Mouse (Mus musculus): Measurements from ENCODE around the gene Erv3. TPM values are rescaled to one million over a fixed set of nuclear protein-coding genes. Genes with fewer than 3 reads are reported as not detected.

The Erv3 gene
- polyA plus RNA-seq, 1 experiment from 2014 or later = not detected

GRCm38 (mm10) chr2:131807660-131808059, 51.9 kb downstream of the Erv3 start:
- ATAC-seq (ENCODE audit: low read depth) = no peak

DNA sequence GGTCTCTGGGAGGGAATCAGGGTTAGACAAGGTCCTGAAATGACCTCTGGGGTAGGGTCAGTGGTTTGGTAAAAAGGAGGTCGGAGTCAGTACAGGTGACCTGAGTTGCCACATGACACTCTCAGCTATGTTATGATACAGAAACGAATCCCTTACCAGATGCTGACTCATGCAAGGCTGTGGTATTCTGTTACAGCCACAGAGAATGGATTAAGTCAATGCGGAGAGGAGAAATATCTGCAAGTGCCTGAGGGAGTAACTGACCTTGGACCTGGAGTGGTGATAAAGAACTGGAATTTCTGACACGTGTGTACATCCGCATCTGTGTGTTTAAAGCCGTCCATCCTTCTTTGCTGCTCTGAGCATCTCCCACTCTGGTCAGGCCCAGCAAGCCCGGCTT, 52.7 kb downstream of the Erv3 start:
- no peaks in the 10 kb centered on the region for H3K4me1 ChIP-seq (ENCODE audit: control insufficient read depth, insufficient read depth, low read length)
- no peak overlapping the region for H3K4me2 ChIP-seq (ENCODE audit: low read depth, low read length)
- H3K4me3 ChIP-seq (ENCODE audit: low read depth, low read length) = no peak overlapping the region
- H3K9ac ChIP-seq (replicated peaks; ENCODE audit: low read depth, low read length) = no peak overlapping the region
- no peaks in the 10 kb centered on the region for H3K9me3 ChIP-seq (ENCODE audit: control insufficient read depth, low read length)
- no peak overlapping the region for H3K27ac ChIP-seq (ENCODE audit: low read depth, low read length)
- H3K36me3 ChIP-seq (ENCODE audit: control insufficient read depth, insufficient read depth, low read length) = no peaks in the 10 kb centered on the region
- no peak for ATAC-seq (ENCODE audit: low read depth)
- WGBS = 80% methylated on average over 7 of the region's 7 CpGs
- no peaks in the 10 kb centered on the region for H3K27me3 ChIP-seq (ENCODE audit: control insufficient read depth, insufficient read depth, low read length)

More at GRCm38 (mm10) chr2:131807660-131808059, 51.9 kb downstream of the Erv3 start:
- Histone ChIP-seq H3K27me3 (ENCODE audit: control insufficient read depth, insufficient read depth, low read length) (no peaks in the 10 kb centered on the region), H3K4me1 (ENCODE audit: control insufficient read depth, insufficient read depth, low read length) (no peaks in the 10 kb centered on the region), H3K4me2 (ENCODE audit: low read depth, low read length) (no peak overlapping the region), H3K9me3 (ENCODE audit: control insufficient read depth, low read length) (no peaks in the 10 kb centered on the region), H3K36me3 (ENCODE audit: control insufficient read depth, insufficient read depth, low read length) (no peaks in the 10 kb centered on the region), H3K27ac (ENCODE audit: low read depth, low read length) (no peak overlapping the region), H3K4me3 (ENCODE audit: low read depth, low read length) (no peak overlapping the region), H3K9ac (replicated peaks; ENCODE audit: low read depth, low read length) (no peak overlapping the region)
- 61% methylated on average over 11 of the region's 11 CpGs for whole genome bisulfite sequencing

- no peaks in the 10 kb centered on the region for H3K36me3 ChIP-seq (ENCODE audit: control insufficient read depth, insufficient read depth, low read length)
- H3K4me1 ChIP-seq (ENCODE audit: control insufficient read depth, insufficient read depth, low read length) = no peaks in the 10 kb centered on the region
- no peaks in the 10 kb centered on the region for H3K9me3 ChIP-seq (ENCODE audit: control insufficient read depth, low read length)
- no peaks in the 10 kb centered on the region for H3K27me3 ChIP-seq (ENCODE audit: control insufficient read depth, insufficient read depth, low read length)
- 74% methylated on average over 1 of the region's 1 CpGs for WGBS
- no peak overlapping the region for H3K27ac ChIP-seq (ENCODE audit: low read depth, low read length)
- no peak overlapping the region for H3K9ac ChIP-seq (replicated peaks; ENCODE audit: low read depth, low read length)
- no peak overlapping the region for H3K4me2 ChIP-seq (ENCODE audit: low read depth, low read length)
- H3K4me3 ChIP-seq (ENCODE audit: low read depth, low read length) = no peak overlapping the region
- no peak for ATAC-seq (ENCODE audit: low read depth)
Measured at GRCm38 (mm10) chr2:131805306-131805705, 54.2 kb downstream of the Erv3 start.

DNA sequence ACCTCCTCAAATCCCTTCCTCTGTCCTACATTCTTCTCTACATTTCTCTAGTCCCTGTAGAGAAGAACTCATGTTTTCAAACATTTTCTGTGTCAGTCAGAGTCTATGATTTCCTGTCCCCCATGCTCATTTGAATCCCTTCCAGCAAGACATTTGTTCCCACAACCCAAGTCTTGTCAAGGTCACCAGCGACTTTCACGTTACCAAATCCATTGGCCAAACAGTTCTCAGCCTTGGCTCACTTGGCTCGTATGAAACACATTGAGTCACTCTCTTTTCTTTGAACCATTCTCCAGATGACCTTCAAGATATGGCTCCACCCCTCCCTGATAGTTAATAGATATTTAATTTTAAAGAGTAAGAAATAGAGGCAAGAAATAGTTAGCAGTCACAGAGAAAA, 55.7 kb downstream of the Erv3 start:
- Histone ChIP-seq H3K9ac (replicated peaks; ENCODE audit: low read depth, low read length) (no peak overlapping the region), H3K4me1 (ENCODE audit: control insufficient read depth, insufficient read depth, low read length) (no peaks in the 10 kb centered on the region), H3K4me3 (ENCODE audit: low read depth, low read length) (no peak overlapping the region), H3K27me3 (ENCODE audit: control insufficient read depth, insufficient read depth, low read length) (no peaks in the 10 kb centered on the region), H3K4me2 (ENCODE audit: low read depth, low read length) (no peak overlapping the region), H3K27ac (ENCODE audit: low read depth, low read length) (no peak overlapping the region), H3K9me3 (ENCODE audit: control insufficient read depth, low read length) (no peaks in the 10 kb centered on the region), H3K36me3 (ENCODE audit: control insufficient read depth, insufficient read depth, low read length) (no peaks in the 10 kb centered on the region)
- no peak for ATAC-seq (ENCODE audit: low read depth)
- WGBS = 91% methylated on average over 3 of the region's 3 CpGs

Other genes starting within 250 kb of the Erv3 start
- 99.9 and 104 TPM in 2 replicates for gene Prnp, start 50.2 kb upstream of the Erv3 start, polyA plus RNA-seq (2014; fragmentation: Nextera tagmentation; extraction: Ambion mirVana)
- gene Prn, start 50.2 kb upstream of the Erv3 start, polyA plus RNA-seq (2014; fragmentation: Nextera tagmentation; extraction: Ambion mirVana) = not detected in 2 replicates
- gene Prnd, start 91.1 kb upstream of the Erv3 start, polyA plus RNA-seq (2014; fragmentation: Nextera tagmentation; extraction: Ambion mirVana) = 4.8 and 10.0 TPM in 2 replicates
- 25.3 and 30.4 TPM in 2 replicates for gene Rassf2, start 170.5 kb upstream of the Erv3 start, polyA plus RNA-seq (2014; fragmentation: Nextera tagmentation; extraction: Ambion mirVana)

All from neural tube, embryonic 14.5 days (tissue).